Mouse (Mus musculus): ENCODE data around the gene Chtop.

DNA sequence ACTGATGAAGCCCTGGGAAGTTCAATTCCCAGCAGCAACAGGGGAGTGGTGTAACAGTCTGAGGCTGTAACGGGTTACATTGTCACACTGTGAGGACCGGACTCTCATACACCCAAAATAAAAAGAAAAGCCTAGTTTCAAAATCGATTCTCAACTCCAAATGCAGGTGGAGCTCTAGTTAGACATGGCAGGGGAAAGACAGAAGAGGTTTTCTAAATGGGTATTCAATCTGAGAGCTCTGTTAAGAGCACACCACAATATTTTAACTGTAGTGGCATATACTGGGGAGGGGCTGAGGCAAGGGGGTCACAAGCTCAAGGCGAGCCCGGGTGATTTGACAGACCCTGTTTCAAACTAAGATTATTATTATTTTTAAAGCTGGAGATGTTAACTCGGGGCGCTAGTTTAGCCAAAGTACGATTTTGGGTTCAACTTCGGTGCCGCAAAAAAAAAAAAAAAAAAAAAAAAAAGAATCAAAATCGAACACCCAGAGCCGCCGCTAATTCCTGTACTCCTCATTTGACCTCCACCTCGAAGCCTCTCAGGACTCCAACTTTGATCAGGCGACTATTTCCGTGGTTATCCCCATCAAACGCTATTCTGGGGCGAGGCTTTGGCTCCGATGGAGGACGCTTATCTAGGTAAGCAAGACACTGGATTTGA lies 880 bp downstream of the Chtop start:
- TF ChIP-seq POLR2A (IDR thresholded peaks at IDR 0.05; ENCODE audit: low read depth, low read length), result no peak
- TF ChIP-seq CTCF (IDR thresholded peaks at IDR 0.05; ENCODE audit: borderline replicate concordance, insufficient read depth, low read length), result no peak

Data from embryonic fibroblast, embryonic 13.5 days (primary cell).